Mouse (Mus musculus): ENCODE data around the gene Kcnj8. TPM values are rescaled to one million over a fixed set of nuclear protein-coding genes. Genes with fewer than 3 reads are reported as not detected.

Kcnj8 gene
- polyA plus RNA-seq, 1 experiment: not detected

DNA sequence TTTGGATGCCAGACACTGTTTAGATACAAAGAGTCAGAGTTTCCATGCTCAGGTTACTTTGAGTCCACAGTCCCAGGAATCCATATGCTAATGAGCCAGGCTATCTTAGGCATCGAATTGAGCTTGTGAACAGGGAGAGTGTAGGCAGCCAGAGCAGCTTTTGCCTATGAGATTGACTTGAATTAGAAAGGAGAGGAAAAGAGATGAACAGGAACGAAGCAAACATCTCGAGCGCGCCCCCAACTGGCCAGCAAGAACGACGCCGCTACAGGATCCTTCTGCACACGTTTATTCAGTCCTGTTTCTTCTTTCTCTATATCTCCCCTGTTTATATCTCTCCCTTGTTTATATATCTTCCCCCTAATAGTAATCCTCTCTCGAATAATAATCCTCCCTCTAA lies 56.5 kb downstream of the Kcnj8 start:
- no peak for TF ChIP-seq FLI1 (IDR thresholded peaks at IDR 0.05; ENCODE audit: low read length)
- TF ChIP-seq GATA1 (IDR thresholded peaks at IDR 0.05; ENCODE audit: borderline replicate concordance, low read length): no peak
- Histone ChIP-seq H3K27me3 (replicated peaks) (peaks cover 33% of the 10 kb centered on the region), H3K4me1 (peaks cover 12% of the 10 kb centered on the region), H3K36me3 (replicated peaks; ENCODE audit: low read length) (no peaks in the 10 kb centered on the region), H3K4me3 (replicated peaks) (no peak overlapping the region), H3K9me3 (no peaks in the 10 kb centered on the region)

Other genes starting within 250 kb of the Kcnj8 start
- gene Slco1a5, start 248.6 kb downstream of the Kcnj8 start, polyA plus RNA-seq (2012; ENCODE audit: insufficient read depth, low replicate concordance): not detected in 2 replicates
- 0.78 and 0.97 TPM in 2 replicates for gene Pyroxd1, start 226.0 kb downstream of the Kcnj8 start, polyA plus RNA-seq (2012; ENCODE audit: insufficient read depth, low replicate concordance)
- gene Recql, start 184.5 kb downstream of the Kcnj8 start, polyA plus RNA-seq (2012; ENCODE audit: insufficient read depth, low replicate concordance): 2.8 TPM in 1 of 2 replicates, not detected in the other
- gene Golt1b, start 184.4 kb downstream of the Kcnj8 start, polyA plus RNA-seq (2012; ENCODE audit: insufficient read depth, low replicate concordance): 19.9 TPM in 2 replicates
- 0.48 TPM in 1 of 2 replicates, not detected in the other for gene Spx, start 158.2 kb downstream of the Kcnj8 start, polyA plus RNA-seq (2012; ENCODE audit: insufficient read depth, low replicate concordance)
- not detected in 2 replicates for gene Gys2, start 98.5 kb downstream of the Kcnj8 start, polyA plus RNA-seq (2012; ENCODE audit: insufficient read depth, low replicate concordance)
- gene Ldhb, start 63.7 kb downstream of the Kcnj8 start, polyA plus RNA-seq (2012; ENCODE audit: insufficient read depth, low replicate concordance): 0.29 TPM in 1 of 2 replicates, not detected in the other
- not detected in 2 replicates for gene Abcc9, start 130.7 kb upstream of the Kcnj8 start, polyA plus RNA-seq (2012; ENCODE audit: insufficient read depth, low replicate concordance)
- gene Cmas, start 185.1 kb upstream of the Kcnj8 start, polyA plus RNA-seq (2012; ENCODE audit: insufficient read depth, low replicate concordance): 176 and 211 TPM in 2 replicates
- gene Sult6b2, start 232.9 kb upstream of the Kcnj8 start, polyA plus RNA-seq (2012; ENCODE audit: insufficient read depth, low replicate concordance): 0.07 TPM in 1 of 2 replicates, not detected in the other